Mouse (Mus musculus): Measurements from ENCODE around the gene Hcrt.

Gene Hcrt

GRCm38 (mm10) chr11:100736746-100737080, 26.0 kb downstream of the Hcrt start:
- DNase-seq (ENCODE audit: low read depth in 1 of 2, low spot score in 2 of 2): no peak

GRCm38 (mm10) chr11:100735954-100736745, 26.6 kb downstream of the Hcrt start:
- DNase-seq (ENCODE audit: low read depth in 1 of 2, low spot score in 2 of 2): no peak

- DNase-seq (ENCODE audit: low read depth in 1 of 2, low spot score in 2 of 2): no peak
Observed at GRCm38 (mm10) chr11:100735134-100735865, 27.4 kb downstream of the Hcrt start.

GRCm38 (mm10) chr11:100730477-100731205, 32.1 kb downstream of the Hcrt start:
- no peak for DNase-seq (ENCODE audit: low read depth in 1 of 2, low spot score in 2 of 2)

- no peak for DNase-seq (ENCODE audit: low read depth in 1 of 2, low spot score in 2 of 2)
Observed at GRCm38 (mm10) chr11:100729976-100730375, 32.8 kb downstream of the Hcrt start.

- no peak for DNase-seq (ENCODE audit: low read depth in 1 of 2, low spot score in 2 of 2)
Observed at GRCm38 (mm10) chr11:100728601-100729000, 34.1 kb downstream of the Hcrt start.

- DNase-seq (ENCODE audit: low read depth in 1 of 2, low spot score in 2 of 2): no peak
Observed at GRCm38 (mm10) chr11:100727201-100727600, 35.5 kb downstream of the Hcrt start.

- no peak for DNase-seq (ENCODE audit: low read depth in 1 of 2, low spot score in 2 of 2)
Observed at GRCm38 (mm10) chr11:100724919-100725512, 37.7 kb downstream of the Hcrt start.

- no peak for DNase-seq (ENCODE audit: low read depth in 1 of 2, low spot score in 2 of 2)
Observed at GRCm38 (mm10) chr11:100722493-100723028, 40.2 kb downstream of the Hcrt start.

- DNase-seq (ENCODE audit: low read depth in 1 of 2, low spot score in 2 of 2): no peak
Observed at GRCm38 (mm10) chr11:100721776-100722492, 40.8 kb downstream of the Hcrt start.

- no peak for DNase-seq (ENCODE audit: low read depth in 1 of 2, low spot score in 2 of 2)
Observed at GRCm38 (mm10) chr11:100721254-100721653, 41.5 kb downstream of the Hcrt start.

- DNase-seq (ENCODE audit: low read depth in 1 of 2, low spot score in 2 of 2): no peak
Observed at GRCm38 (mm10) chr11:100720345-100720744, 42.4 kb downstream of the Hcrt start.

GRCm38 (mm10) chr11:100719893-100720292, 42.8 kb downstream of the Hcrt start:
- no peak for DNase-seq (ENCODE audit: low read depth in 1 of 2, low spot score in 2 of 2)

GRCm38 (mm10) chr11:100719312-100719711, 43.4 kb downstream of the Hcrt start:
- no peak for DNase-seq (ENCODE audit: low read depth in 1 of 2, low spot score in 2 of 2)

GRCm38 (mm10) chr11:100718866-100719265, 43.9 kb downstream of the Hcrt start:
- no peak for DNase-seq (ENCODE audit: low read depth in 1 of 2, low spot score in 2 of 2)

GRCm38 (mm10) chr11:100718462-100718861, 44.3 kb downstream of the Hcrt start:
- DNase-seq (ENCODE audit: low read depth in 1 of 2, low spot score in 2 of 2): no peak

GRCm38 (mm10) chr11:100716649-100717048, 46.1 kb downstream of the Hcrt start:
- no peak for DNase-seq (ENCODE audit: low read depth in 1 of 2, low spot score in 2 of 2)

GRCm38 (mm10) chr11:100714948-100715347, 47.8 kb downstream of the Hcrt start:
- no peak for DNase-seq (ENCODE audit: low read depth in 1 of 2, low spot score in 2 of 2)

- DNase-seq (ENCODE audit: low read depth in 1 of 2, low spot score in 2 of 2): no peak
Observed at GRCm38 (mm10) chr11:100714534-100714915, 48.2 kb downstream of the Hcrt start.

- DNase-seq (ENCODE audit: low read depth in 1 of 2, low spot score in 2 of 2): no peak
Observed at GRCm38 (mm10) chr11:100713735-100714533, 48.8 kb downstream of the Hcrt start, which contains the start of gene Hspb9. TSS of gene Hspb9 (plus strand) at chr11:100713850.
